Mouse (Mus musculus) CH12.LX (cell line): ENCODE data around the gene Efemp1. TPM values are rescaled to one million over a fixed set of nuclear protein-coding genes. Genes with fewer than 3 reads are reported as not detected.

ENCODE experiments used
- DNase-seq: peaks from one replicate; pipeline ENCODE4 v3.0.0-alpha.2; 2013; ENCODE audit errors: extremely low read depth
- H3K27ac ChIP-seq: 2 replicates; pipeline ENCODE4 v1.5.1; 2012; ENCODE audit warnings: low read depth, mild to moderate bottlenecking, control low read depth, moderate library complexity; ENCODE audit not compliant: insufficient read depth
- H3K27me3 ChIP-seq: replicated peaks from 2 replicates; pipeline ENCODE3; 2012; ENCODE audit warnings: inconsistent platforms
- H3K36me3 ChIP-seq, 2 experiments: replicated peaks in 1 of 2; 2 replicates each; pipeline versions ENCODE3 to v1.6.1; 2012; ENCODE audit warnings: inconsistent platforms in 1 of 2, low read length in 1 of 2, mild to moderate bottlenecking in 1 of 2, mixed read lengths in 1 of 2, moderate library complexity in 1 of 2; ENCODE audit not compliant: control insufficient read depth in 1 of 2, insufficient read depth in 1 of 2
- H3K4me1 ChIP-seq, 2 experiments: 2 replicates each; pipeline ENCODE4 v1.6.1; 2012; ENCODE audit warnings: inconsistent platforms in 1 of 2, moderate library complexity in 1 of 2; ENCODE audit not compliant: insufficient read depth in 2 of 2, control insufficient read depth in 1 of 2
- H3K4me2 ChIP-seq: 2 replicates; pipeline ENCODE4 v1.6.1; 2012; ENCODE audit warnings: low read depth, mild to moderate bottlenecking, control low read depth; ENCODE audit not compliant: poor library complexity, insufficient read depth, severe bottlenecking
- H3K4me3 ChIP-seq, 3 experiments: fragments of 150-350 bp in 1 of 3; sonication (generic) in 1 of 3; replicated peaks in 1 of 3; 2 replicates each; pipeline versions ENCODE3 to v1.5.1; 2011 to 2012; ENCODE audit warnings: low read depth in 2 of 3, low read length in 2 of 3, mild to moderate bottlenecking in 2 of 3, moderate library complexity in 2 of 3, control low read depth in 1 of 3, improper control_type of control experiment in 1 of 3, inconsistent platforms in 1 of 3, mixed read lengths in 1 of 3; ENCODE audit not compliant: poor library complexity in 1 of 3
- H3K79me2 ChIP-seq: replicated peaks from 2 replicates; pipeline ENCODE4 v1.6.1; 2012; ENCODE audit warnings: mild to moderate bottlenecking, moderate library complexity; ENCODE audit not compliant: control insufficient read depth, poor library complexity, insufficient read depth, severe bottlenecking; ENCODE audit errors: extremely low read depth
- H3K9ac ChIP-seq: 2 replicates; pipeline ENCODE4 v1.6.1; 2012; ENCODE audit warnings: low read depth, mild to moderate bottlenecking, control low read depth, moderate library complexity; ENCODE audit not compliant: insufficient read depth
- H3K9me3 ChIP-seq: replicated peaks from 2 replicates; pipeline ENCODE3; 2012; ENCODE audit warnings: low read length, inconsistent platforms, mixed read lengths
- BHLHE40 ChIP-seq: IDR thresholded peaks from 2 replicates; pipeline ENCODE4 v1.6.1; 2011; ENCODE audit warnings: mild to moderate bottlenecking, low read depth, low read length, improper control_type of control experiment
- ELF1 ChIP-seq: IDR thresholded peaks from 2 replicates; pipeline ENCODE4 v1.6.1; 2014; ENCODE audit warnings: low read depth, mild to moderate bottlenecking, inconsistent platforms, low read length, improper control_type of control experiment
- ETS1 ChIP-seq: conservative IDR thresholded peaks from 2 replicates; pipeline ENCODE4 v1.6.1; 2012; ENCODE audit warnings: low read depth, mild to moderate bottlenecking, inconsistent platforms, low read length, improper control_type of control experiment, moderate library complexity
- JUN ChIP-seq: IDR thresholded peaks from 2 replicates; pipeline ENCODE4 v1.6.1; 2011; ENCODE audit warnings: low read depth, mild to moderate bottlenecking, low read length, improper control_type of control experiment, moderate library complexity; ENCODE audit not compliant: insufficient read depth
- JUND ChIP-seq: conservative IDR thresholded peaks from 2 replicates; pipeline ENCODE4 v1.6.1; 2011; ENCODE audit warnings: low read depth, low read length, improper control_type of control experiment
- MAZ ChIP-seq: IDR thresholded peaks from 2 replicates; pipeline ENCODE4 v1.6.1; 2012; ENCODE audit warnings: low read depth, mild to moderate bottlenecking, inconsistent platforms, low read length, improper control_type of control experiment, moderate library complexity
- POLR2A ChIP-seq: IDR thresholded peaks from 2 replicates; pipeline ENCODE4 v1.6.1; 2011; ENCODE audit warnings: low read depth, mild to moderate bottlenecking, improper control_type of control experiment, low read length
- POLR2AphosphoS2 ChIP-seq: IDR thresholded peaks from 2 replicates; pipeline ENCODE4 v1.6.1; 2011; ENCODE audit warnings: low read depth, low read length, improper control_type of control experiment
- RAD21 ChIP-seq: IDR thresholded peaks from 2 replicates; pipeline ENCODE4 v1.6.1; 2011; ENCODE audit warnings: low read depth, mild to moderate bottlenecking, low read length, improper control_type of control experiment, moderate library complexity
- TCF12 ChIP-seq: IDR thresholded peaks from 2 replicates; pipeline ENCODE4 v1.6.1; 2014; ENCODE audit warnings: low read depth, mild to moderate bottlenecking, inconsistent platforms, low read length, improper control_type of control experiment
- UBTF ChIP-seq: IDR thresholded peaks from 2 replicates; pipeline ENCODE4 v1.6.1; 2012; ENCODE audit warnings: low read depth, mild to moderate bottlenecking, inconsistent platforms, low read length, improper control_type of control experiment, moderate library complexity
- USF1 ChIP-seq: IDR thresholded peaks from 2 replicates; pipeline ENCODE4 v1.6.1; 2014; ENCODE audit warnings: low read depth, mild to moderate bottlenecking, inconsistent platforms, low read length, improper control_type of control experiment
- USF2 ChIP-seq: conservative IDR thresholded peaks from 2 replicates; pipeline ENCODE4 v1.6.1; 2011; ENCODE audit warnings: low read depth, low read length, improper control_type of control experiment
- ZC3H11A ChIP-seq: IDR thresholded peaks from 2 replicates; pipeline ENCODE4 v1.6.1; 2012; ENCODE audit warnings: low read depth, mild to moderate bottlenecking, inconsistent platforms, low read length, improper control_type of control experiment
- ZMIZ1 ChIP-seq: IDR thresholded peaks from 2 replicates; pipeline ENCODE4 v1.6.1; 2012; ENCODE audit warnings: low read depth, mild to moderate bottlenecking, inconsistent platforms, low read length, improper control_type of control experiment
- dilution Hi-C: fragments of 300-500 bp; cut with MboI; formaldehyde crosslinking; loops from 2 replicates; pipeline ENCODE4 v1.14.3; 2020; ENCODE audit warnings: low sequenced_read_pairs; ENCODE audit not compliant: extremely low pct_unique_long_range_greater_than_20kb, extremely low pct_ligation_motif_present
- in situ Hi-C: fragments of 300-500 bp; cut with MboI; formaldehyde crosslinking; loops from 3 replicates; pipeline ENCODE4 v1.14.3; 2019; ENCODE audit warnings: low sequenced_read_pairs, low pct_ligation_motif_present, low pct_unique_long_range_greater_than_20kb, mixed read lengths
- polyA plus RNA-seq: library from polyadenylated mRNA; unstranded; fragments of >175 nt; gene quantifications from 2 replicates; pipeline ENCODE4 v1.2.1, GENCODE M21; 2012; ENCODE audit warnings: low read depth; ENCODE audit not compliant: insufficient read length
- total RNA-seq, 2 experiments: library from RNA; depleted of rRNA; stranded (reverse); fragments of 300-350 nt in 1 of 2; fragments of >200 nt in 1 of 2; gene quantifications; 2 replicates each; pipeline ENCODE4 v1.2.3; 2012 to 2014

Gene Efemp1
- total and polyA plus RNA-seq, 3 experiments, result not detected

- H3K4me2 ChIP-seq, result no peak overlapping the region
- dilution Hi-C loops, result no loop called here
- H3K36me3 ChIP-seq, result no peaks in the 10 kb centered on the region
- no peak overlapping the region for H3K27ac ChIP-seq
- H3K79me2 ChIP-seq, result no peaks in the 10 kb centered on the region
- in situ Hi-C loops, result no loop called here
- no peaks in the 10 kb centered on the region for H3K4me1 ChIP-seq
- H3K27me3 ChIP-seq, result no peaks in the 10 kb centered on the region
- no peaks in the 10 kb centered on the region for H3K9me3 ChIP-seq
- no peak overlapping the region for H3K4me3 ChIP-seq
- no peak for DNase-seq
- no peak overlapping the region for H3K9ac ChIP-seq
- no peak for TF ChIP-seq POLR2AphosphoS2
- no peak for TF ChIP-seq JUND
- TF ChIP-seq ELF1, result no peak
- no peak for TF ChIP-seq RAD21
- TF ChIP-seq TCF12, result no peak
- TF ChIP-seq ZC3H11A, result no peak
- no peak for TF ChIP-seq USF1
- TF ChIP-seq JUN, result no peak
Measured at GRCm38 (mm10) chr11:28891515-28891914, 38.5 kb downstream of the Efemp1 start.

- in situ Hi-C loops (no loop called here), dilution Hi-C loops (no loop called here)
- no peaks in the 10 kb centered on the region for H3K4me1 ChIP-seq
Measured at GRCm38 (mm10) chr11:28899420-28899819, 46.4 kb downstream of the Efemp1 start.

GRCm38 (mm10) chr11:28904596-28904995 lies 51.6 kb downstream of the Efemp1 start:
- H3K27me3 ChIP-seq, result no peaks in the 10 kb centered on the region
- no peaks in the 10 kb centered on the region for H3K9me3 ChIP-seq
- no peak overlapping the region for H3K4me3 ChIP-seq
- no peak for DNase-seq
- no peak for TF ChIP-seq UBTF
- no peak for TF ChIP-seq ELF1
- H3K4me2 ChIP-seq, result no peak overlapping the region
- H3K9ac ChIP-seq, result no peak overlapping the region
- H3K4me1 ChIP-seq, result peaks cover 0 to 11% of the 10 kb centered on the region in 2 experiments; a peak in 2 of 4 replicates
- H3K27ac ChIP-seq, result no peak overlapping the region
- no peaks in the 10 kb centered on the region for H3K36me3 ChIP-seq
- H3K79me2 ChIP-seq, result no peaks in the 10 kb centered on the region
- dilution Hi-C loops, result no loop called here
- in situ Hi-C loops, result no loop called here

More at GRCm38 (mm10) chr11:28899420-28899819, 46.4 kb downstream of the Efemp1 start:
- TF ChIP-seq MAZ (no peak), USF2 (no peak), ZMIZ1 (no peak), RAD21 (no peak), POLR2A (no peak), ETS1 (no peak), BHLHE40 (no peak)
- H3K9ac ChIP-seq, result no peak overlapping the region
- H3K27ac ChIP-seq, result no peak overlapping the region
- H3K4me2 ChIP-seq, result no peak overlapping the region
- H3K9me3 ChIP-seq, result no peaks in the 10 kb centered on the region
- DNase-seq, result no peak
- H3K27me3 ChIP-seq, result no peaks in the 10 kb centered on the region
- no peaks in the 10 kb centered on the region for H3K36me3 ChIP-seq
- no peak overlapping the region for H3K4me3 ChIP-seq
- H3K79me2 ChIP-seq, result no peaks in the 10 kb centered on the region
